Mouse (Mus musculus) T-helper 17 cell (primary cell): Measurements from ENCODE around the gene Prkca.

Experiments used
- in situ Hi-C, 2 experiments: fragments of 300-600 bp; cut with MboI, MseI; formaldehyde crosslinking; loops; 1 replicate in 1 of 2; 2 replicates in 1 of 2; pipeline ENCODE4 v1.15.1; 2025; ENCODE audit warnings: high pct_unique_total_duplicates in 2 of 2

The Prkca gene

GRCm38 (mm10) chr11:108236754-108237428 is 106.8 kb downstream of the Prkca start:
- in situ Hi-C loops: no loop called here

GRCm38 (mm10) chr11:108236195-108236594 is 107.5 kb downstream of the Prkca start:
- in situ Hi-C loops: no loop called here

GRCm38 (mm10) chr11:108235081-108235703 is 108.5 kb downstream of the Prkca start:
- in situ Hi-C loops: no loop called here

GRCm38 (mm10) chr11:108233015-108233414 is 110.7 kb downstream of the Prkca start:
- in situ Hi-C loops: no loop called here

GRCm38 (mm10) chr11:108230101-108230500 is 113.6 kb downstream of the Prkca start:
- in situ Hi-C loops: no loop called here

GRCm38 (mm10) chr11:108229176-108229946 is 114.4 kb downstream of the Prkca start:
- in situ Hi-C loops: no loop called here

- in situ Hi-C loops: no loop called here
These were observed 115.2 kb downstream of the Prkca start for GRCm38 (mm10) chr11:108228497-108228896.

GRCm38 (mm10) chr11:108226248-108226647 is 117.5 kb downstream of the Prkca start:
- in situ Hi-C loops: no loop called here

GRCm38 (mm10) chr11:108224233-108224973 is 119.3 kb downstream of the Prkca start:
- in situ Hi-C loops: no loop called here

- in situ Hi-C loops: no loop called here
These were observed 120.0 kb downstream of the Prkca start for GRCm38 (mm10) chr11:108223613-108224232.

GRCm38 (mm10) chr11:108223154-108223553 is 120.6 kb downstream of the Prkca start:
- in situ Hi-C loops: no loop called here

GRCm38 (mm10) chr11:108222616-108223015 is 121.1 kb downstream of the Prkca start:
- in situ Hi-C loops: no loop called here

GRCm38 (mm10) chr11:108222026-108222425 is 121.7 kb downstream of the Prkca start:
- in situ Hi-C loops: no loop called here

- in situ Hi-C loops: no loop called here
These were observed 122.4 kb downstream of the Prkca start for GRCm38 (mm10) chr11:108221124-108221835.

GRCm38 (mm10) chr11:108220605-108221004 is 123.1 kb downstream of the Prkca start:
- in situ Hi-C loops: no loop called here

- in situ Hi-C loops: no loop called here
These were observed 126.7 kb downstream of the Prkca start for GRCm38 (mm10) chr11:108217043-108217442.

GRCm38 (mm10) chr11:108216064-108216463 is 127.7 kb downstream of the Prkca start:
- in situ Hi-C loops: no loop called here

- in situ Hi-C loops: no loop called here
These were observed 128.3 kb downstream of the Prkca start for GRCm38 (mm10) chr11:108215466-108215865.

- in situ Hi-C loops: no loop called here
These were observed 129.1 kb downstream of the Prkca start for GRCm38 (mm10) chr11:108214521-108215223.

- in situ Hi-C loops: no loop called here
These were observed 129.9 kb downstream of the Prkca start for GRCm38 (mm10) chr11:108213783-108214182.
